Mouse (Mus musculus) intestine, embryonic 15.5 days (tissue): ENCODE measurements around the gene Ncoa4. TPM values are rescaled to one million over a fixed set of nuclear protein-coding genes. Genes with fewer than 3 reads are reported as not detected.
A peak's percentile ranks its signal among the peaks of the same experiment; 100 is the strongest.
"Not testable (repeated sequence)": the region's sequence is repeated elsewhere in the genome, so short reads cannot be mapped to it uniquely, and the experiment has no call there.

Experiments
- ATAC-seq: fragments of 200-750 bp; cut with Nextera tagmentation; 2 replicates; pipeline ENCODE4 v1.8.0; 2017; ENCODE audit warnings: moderate TSS enrichment, moderate library complexity
- H3K27ac ChIP-seq: fragments of 300-500 bp; sonication (generic); 2 replicates; pipeline ENCODE4 v1.5.1; 2015; ENCODE audit warnings: mild to moderate bottlenecking, inconsistent platforms
- H3K27me3 ChIP-seq: fragments of 300-500 bp; sonication (generic); replicated peaks from 2 replicates; pipeline ENCODE4 v1.6.1; 2015; ENCODE audit warnings: inconsistent platforms
- H3K36me3 ChIP-seq: fragments of 300-500 bp; sonication (generic); 2 replicates; pipeline ENCODE4 v1.6.1; 2015; ENCODE audit warnings: inconsistent platforms
- H3K4me1 ChIP-seq: fragments of 300-500 bp; sonication (generic); replicated peaks from 2 replicates; pipeline ENCODE4 v1.6.1; 2015; ENCODE audit warnings: inconsistent platforms
- H3K4me2 ChIP-seq: fragments of 300-500 bp; sonication (generic); replicated peaks from 2 replicates; pipeline ENCODE4 v1.6.1; 2015; ENCODE audit warnings: mild to moderate bottlenecking, inconsistent platforms
- H3K4me3 ChIP-seq: fragments of 300-500 bp; sonication (generic); replicated peaks from 2 replicates; pipeline ENCODE4 v1.5.1; 2015; ENCODE audit warnings: inconsistent platforms
- H3K9ac ChIP-seq: fragments of 300-500 bp; sonication (generic); 2 replicates; pipeline ENCODE4 v1.6.1; 2015; ENCODE audit warnings: inconsistent platforms
- H3K9me3 ChIP-seq: fragments of 300-500 bp; sonication (generic); 2 replicates; pipeline ENCODE4 v1.6.1; 2016; ENCODE audit warnings: inconsistent platforms
- WGBS: fragments of 180-500 bp; shearing (Covaris S2); methylation state at CpG from one replicate; pipeline ENCODE4 v1.1.7; 2015; 5-methylcytosine and 5-hydroxymethylcytosine counted together
- polyA plus RNA-seq: library from polyadenylated mRNA; unstranded; fragments of >200 nt; fragmentation: Nextera tagmentation; extraction: Ambion mirVana; gene quantifications from 2 replicates; pipeline ENCODE4 v1.2.1, GENCODE M21; 2015

The Ncoa4 gene
- polyA plus RNA-seq, 1 experiment from 2014 or later, result 166 TPM

DNA sequence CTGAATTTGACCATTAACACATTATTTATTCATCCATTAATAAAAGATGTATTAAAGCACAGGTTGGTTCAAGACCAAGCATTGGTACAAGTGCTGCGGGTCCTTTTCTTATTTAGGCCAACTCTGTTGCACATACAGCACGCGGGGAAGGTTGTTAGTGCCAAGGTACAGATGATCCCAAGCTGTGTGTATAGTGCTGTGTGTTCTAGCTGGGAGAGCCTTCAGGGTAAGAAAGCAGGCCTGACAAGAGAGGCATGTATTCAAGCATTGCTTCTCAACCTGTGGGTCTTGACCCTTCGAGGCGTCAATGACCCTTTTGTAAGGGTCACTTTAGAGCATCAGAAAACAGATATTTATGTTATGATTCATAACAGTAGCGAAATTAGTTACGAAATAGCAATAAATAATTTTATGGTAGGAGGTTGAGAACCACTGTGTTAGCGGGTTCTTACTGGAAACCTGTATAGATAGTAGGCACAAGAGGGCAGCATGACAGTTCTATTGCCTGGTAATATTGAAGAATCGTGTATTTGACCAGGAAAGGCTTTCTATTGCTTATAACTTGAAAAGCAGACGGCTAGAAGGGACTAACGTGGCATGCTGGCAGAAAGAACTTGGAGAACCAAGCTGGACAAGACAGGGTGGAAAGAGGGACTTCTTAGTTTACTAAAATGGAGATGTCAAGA is 3.7 kb downstream of the Ncoa4 start:
- 0 out of 2 replicates have a peak overlapping the region, but pooled peaks have one; percentile 3 for H3K4me2 ChIP-seq
- H3K4me1 ChIP-seq, result peaks cover 24% of the 10 kb centered on the region
- no peaks in the 10 kb centered on the region for H3K36me3 ChIP-seq
- ATAC-seq, result no peak
- H3K9me3 ChIP-seq, result no peaks in the 10 kb centered on the region
- WGBS, result 76% methylated on average over 11 of the region's 11 CpGs
- H3K9ac ChIP-seq, result no peak overlapping the region
- H3K27ac ChIP-seq, result peak overlapping the region; percentile 46
- no peaks in the 10 kb centered on the region for H3K27me3 ChIP-seq
- H3K4me3 ChIP-seq, result no peak overlapping the region

DNA sequence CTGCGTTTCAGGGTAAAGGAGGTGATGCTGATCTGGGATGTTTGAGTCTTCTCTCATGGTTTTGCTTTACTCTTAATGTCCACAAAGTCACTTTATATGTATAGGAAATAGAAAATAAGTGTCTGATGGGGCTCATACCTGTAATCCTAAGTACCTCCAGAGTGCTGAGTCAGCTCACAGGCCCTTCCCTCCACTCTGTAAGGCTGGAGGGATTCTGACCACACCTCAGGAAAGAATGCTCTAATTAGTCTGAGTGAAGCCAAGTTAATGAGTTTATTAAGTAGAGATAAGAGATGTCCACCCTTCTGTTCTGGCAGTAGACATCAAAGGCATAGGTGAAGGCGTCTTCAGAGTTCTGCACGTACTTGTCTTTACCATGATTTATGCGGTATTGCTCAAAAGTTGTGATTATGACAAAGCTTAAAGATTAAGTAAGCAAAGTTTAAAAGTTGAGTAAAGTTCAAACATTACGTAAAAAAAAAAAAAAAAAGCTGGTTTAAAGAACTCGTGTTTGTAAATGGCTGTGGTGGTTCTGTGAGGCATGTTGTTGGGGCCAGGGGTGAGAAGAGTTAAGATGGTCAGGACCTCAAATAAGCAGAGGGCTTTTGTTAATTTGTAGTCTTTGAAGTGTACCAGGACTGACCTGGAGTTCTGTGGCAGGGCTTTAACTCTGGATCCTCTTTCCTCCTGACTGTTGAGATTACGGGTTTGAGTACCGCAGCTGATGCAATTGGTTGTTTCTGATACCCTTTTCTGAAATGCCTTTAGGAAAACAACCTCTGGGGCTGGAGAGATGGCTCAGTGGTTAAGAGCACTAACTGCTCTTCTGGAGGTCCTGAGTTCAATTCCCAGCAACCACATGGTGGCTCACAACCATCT is 4.7 kb downstream of the Ncoa4 start:
- H3K9me3 ChIP-seq, result no peaks in the 10 kb centered on the region
- no peaks in the 10 kb centered on the region for H3K36me3 ChIP-seq
- peak overlapping the region; percentile 93 for H3K4me2 ChIP-seq
- H3K27ac ChIP-seq, result peak overlapping the region; percentile 88
- H3K4me3 ChIP-seq, result no peak overlapping the region
- 59% methylated on average over 8 of the region's 8 CpGs for WGBS
- ATAC-seq, result peak; percentile 44
- no peaks in the 10 kb centered on the region for H3K27me3 ChIP-seq
- no peak overlapping the region for H3K9ac ChIP-seq
- peaks cover 21% of the 10 kb centered on the region for H3K4me1 ChIP-seq

DNA sequence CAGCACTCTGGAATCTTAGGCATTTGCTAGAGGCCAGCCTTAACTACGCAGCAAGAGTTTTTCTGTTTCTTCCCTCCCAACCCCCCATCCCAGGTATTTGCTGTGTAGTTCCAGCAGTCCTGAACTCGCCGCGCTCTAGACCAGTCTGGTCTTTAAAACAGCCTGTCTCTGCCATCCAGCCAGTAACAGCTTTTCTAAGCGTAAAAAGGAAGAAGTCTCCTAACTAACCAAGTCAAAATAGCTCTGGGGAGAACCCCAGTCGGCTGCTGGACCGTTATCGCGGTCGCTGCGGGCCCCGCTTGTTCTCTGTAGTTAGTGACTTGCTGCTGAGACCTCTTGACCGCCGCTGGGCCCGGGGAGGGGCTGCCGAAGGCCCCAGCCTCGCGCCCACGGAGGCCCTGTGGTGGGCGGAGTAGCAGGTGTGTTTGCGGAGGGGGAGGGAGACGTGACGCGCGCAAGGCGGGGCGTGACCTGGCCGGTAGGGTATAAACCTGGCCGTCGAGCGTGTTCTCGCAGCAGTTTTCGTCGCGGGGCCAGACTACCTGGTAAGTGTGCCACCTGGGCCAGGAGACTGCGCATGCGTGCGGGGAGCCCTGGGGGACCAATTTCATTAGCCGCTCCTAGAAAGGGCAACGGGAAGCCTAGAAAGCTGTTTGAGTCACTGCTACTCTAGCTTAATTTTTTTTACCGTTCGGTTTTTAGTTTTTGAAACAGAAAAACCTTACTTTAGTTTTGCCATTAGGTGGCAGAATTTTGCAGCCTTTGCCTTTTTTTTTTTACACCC is 5.8 kb downstream of the Ncoa4 start:
- Histone ChIP-seq H3K36me3 (no peaks in the 10 kb centered on the region), H3K4me1 (peaks cover 21% of the 10 kb centered on the region), H3K4me3 (peak overlapping the region; percentile 50), H3K4me2 (peak overlapping the region; percentile 93), H3K9me3 (no peaks in the 10 kb centered on the region), H3K27me3 (no peaks in the 10 kb centered on the region), H3K27ac (peak overlapping the region; percentile 88), H3K9ac (peak overlapping the region; percentile 40)
- under 1% methylated on average over 42 of the region's 42 CpGs for WGBS
- ATAC-seq, result peak; percentile 88

DNA sequence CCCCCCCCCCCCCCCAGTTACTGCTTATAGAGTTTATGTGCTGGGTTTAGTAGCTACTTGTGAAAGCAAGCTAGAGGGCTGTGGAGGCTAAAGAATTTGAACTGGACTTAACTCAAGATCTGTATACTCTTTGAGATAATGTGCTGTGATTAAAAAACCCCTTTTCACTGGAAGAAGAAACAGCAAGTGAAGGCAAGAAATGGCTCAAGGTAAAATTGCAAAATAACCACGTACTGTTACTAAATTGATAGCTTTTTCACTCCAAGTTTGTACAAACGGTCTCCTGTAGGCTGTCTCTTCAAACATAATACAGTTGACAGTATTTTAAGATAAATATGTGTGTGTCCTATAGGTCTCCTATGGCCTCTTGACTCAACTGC is 6.4 kb downstream of the Ncoa4 start:
- Histone ChIP-seq H3K27me3 (no peaks in the 10 kb centered on the region), H3K9ac (no peak overlapping the region; the same call in 1 of the 2 replicates), H3K4me1 (peaks cover 17% of the 10 kb centered on the region), H3K27ac (no peak overlapping the region), H3K36me3 (no peaks in the 10 kb centered on the region), H3K9me3 (no peaks in the 10 kb centered on the region), H3K4me3 (peak overlapping the region; percentile 50), H3K4me2 (peak overlapping the region; percentile 93)
- ATAC-seq, result no peak
- 51% methylated on average over 2 of the region's 2 CpGs for WGBS

DNA sequence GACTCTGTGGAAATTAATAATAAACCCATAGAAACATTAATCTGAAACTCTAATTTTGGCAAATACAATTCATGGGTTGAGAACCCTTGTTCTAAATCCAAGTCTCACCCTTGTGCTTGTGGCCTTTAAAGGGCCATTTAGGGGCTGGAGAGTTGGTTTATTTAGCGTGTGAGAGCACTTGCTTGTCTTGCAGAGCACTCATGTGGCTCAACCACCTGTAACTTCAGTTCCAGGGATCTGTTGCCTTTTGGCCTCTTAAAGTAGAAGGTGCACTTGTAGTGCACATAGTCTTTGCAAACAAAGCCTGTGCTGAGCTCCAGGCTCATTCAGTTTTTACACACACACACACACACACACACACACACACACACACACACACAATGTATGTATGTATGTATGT is 7.2 kb downstream of the Ncoa4 start:
- H3K4me1 ChIP-seq, result peaks cover 15% of the 10 kb centered on the region
- peak overlapping the region; percentile 93 for H3K4me2 ChIP-seq
- no peak for ATAC-seq
- peak overlapping the region; percentile 50 for H3K4me3 ChIP-seq
- H3K36me3 ChIP-seq, result no peaks in the 10 kb centered on the region
- H3K9me3 ChIP-seq, result no peaks in the 10 kb centered on the region
- no peak overlapping the region for H3K9ac ChIP-seq
- H3K27me3 ChIP-seq, result no peaks in the 10 kb centered on the region
- WGBS, result 50% methylated on average over 1 of the region's 1 CpGs
- H3K27ac ChIP-seq, result no peak overlapping the region

DNA sequence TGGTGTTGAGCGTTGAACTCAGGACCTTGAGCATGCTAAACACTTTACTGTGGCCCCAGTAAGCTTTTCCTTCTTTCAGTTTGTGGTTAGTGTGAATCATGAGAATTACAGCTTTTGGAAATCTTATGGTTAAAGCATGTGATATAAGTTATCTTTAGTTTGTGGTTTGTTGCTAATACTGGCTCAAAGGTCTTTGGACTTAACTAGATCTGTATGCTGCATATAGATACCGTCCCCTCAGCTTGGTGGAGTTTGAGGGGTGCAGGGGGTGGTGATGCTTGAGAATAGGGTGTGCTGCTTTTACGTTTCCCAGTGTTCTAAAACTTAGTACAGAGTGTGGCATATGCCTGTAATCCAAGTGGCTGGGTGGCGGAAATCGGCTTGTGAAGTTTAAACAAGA is 7.7 kb downstream of the Ncoa4 start:
- no peak overlapping the region for H3K9ac ChIP-seq
- peak overlapping the region; percentile 93; the same call in 1 of the 2 replicates for H3K4me2 ChIP-seq
- no peak overlapping the region for H3K27ac ChIP-seq
- H3K4me3 ChIP-seq, result peak overlapping the region; percentile 50
- no peaks in the 10 kb centered on the region for H3K27me3 ChIP-seq
- no peaks in the 10 kb centered on the region for H3K36me3 ChIP-seq
- WGBS, result 75% methylated on average over 5 of the region's 5 CpGs
- H3K4me1 ChIP-seq, result peaks cover 15% of the 10 kb centered on the region
- ATAC-seq, result no peak
- no peaks in the 10 kb centered on the region for H3K9me3 ChIP-seq

DNA sequence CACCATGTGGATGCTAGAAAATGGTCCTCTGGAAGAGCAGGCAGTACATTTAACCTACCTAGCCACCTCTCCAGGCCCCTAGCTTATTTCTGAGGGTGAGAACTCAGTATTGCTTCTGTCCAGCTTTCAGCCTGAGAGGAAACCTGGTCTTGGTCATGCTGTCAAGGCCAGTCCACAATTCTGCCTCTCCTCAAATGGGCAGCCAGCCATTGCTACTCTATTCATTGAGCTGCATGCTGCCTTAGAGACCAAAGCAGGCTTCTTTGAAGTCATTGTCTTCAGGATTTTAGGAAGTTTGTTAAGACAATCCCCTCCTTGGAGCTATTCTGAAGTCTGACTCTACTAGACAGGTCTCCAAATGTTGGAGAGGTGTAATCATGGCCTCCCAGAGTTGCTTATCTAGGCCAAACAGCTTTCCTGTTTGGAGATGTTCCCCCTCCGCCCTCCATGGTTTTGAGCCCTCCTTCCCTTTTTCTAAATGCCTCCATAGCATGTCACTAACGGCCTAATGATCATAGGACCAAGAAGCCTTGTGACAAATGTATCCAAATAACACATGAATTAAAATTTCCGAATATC is 9.1 kb downstream of the Ncoa4 start:
- H3K4me3 ChIP-seq, result no peak overlapping the region
- H3K4me2 ChIP-seq, result 0 out of 2 replicates have a peak overlapping the region, but pooled peaks have one; percentile 14
- no peaks in the 10 kb centered on the region for H3K9me3 ChIP-seq
- H3K4me1 ChIP-seq, result peaks cover 15% of the 10 kb centered on the region
- H3K36me3 ChIP-seq, result peaks cover 5% of the 10 kb centered on the region; the same call in 1 of the 2 replicates
- H3K27me3 ChIP-seq, result no peaks in the 10 kb centered on the region
- no peak overlapping the region for H3K27ac ChIP-seq
- ATAC-seq, result no peak
- WGBS, result 79% methylated on average over 3 of the region's 3 CpGs
- no peak overlapping the region for H3K9ac ChIP-seq

DNA sequence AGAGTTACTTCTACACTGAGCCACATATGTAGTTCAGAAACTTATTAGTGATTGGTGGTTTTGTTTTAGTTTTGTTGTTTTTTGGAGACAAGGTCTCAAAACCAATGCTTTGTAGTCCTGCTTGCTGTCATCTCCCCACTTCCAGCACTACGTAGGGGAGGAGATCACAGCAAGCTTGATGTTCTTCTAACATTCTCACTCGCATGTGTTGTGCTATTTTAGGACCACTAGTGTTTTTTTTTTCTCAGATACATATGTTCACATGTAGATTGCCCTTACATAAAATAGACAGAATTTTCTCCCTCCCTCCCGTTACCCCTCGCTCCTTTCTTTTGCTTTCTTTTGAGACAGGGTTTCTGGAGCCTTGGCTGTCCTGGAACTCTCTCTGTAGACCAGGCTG is 10.5 kb downstream of the Ncoa4 start:
- peaks cover 6% of the 10 kb centered on the region; the same call in 1 of the 2 replicates for H3K36me3 ChIP-seq
- H3K4me2 ChIP-seq, result no peak overlapping the region
- no peaks in the 10 kb centered on the region for H3K9me3 ChIP-seq
- WGBS, result 91% methylated on average over 4 of the region's 4 CpGs
- no peak for ATAC-seq
- no peaks in the 10 kb centered on the region for H3K27me3 ChIP-seq
- H3K4me3 ChIP-seq, result no peak overlapping the region
- H3K27ac ChIP-seq, result no peak overlapping the region
- H3K9ac ChIP-seq, result no peak overlapping the region
- peaks cover 9% of the 10 kb centered on the region; the same call in 1 of the 2 replicates for H3K4me1 ChIP-seq

DNA sequence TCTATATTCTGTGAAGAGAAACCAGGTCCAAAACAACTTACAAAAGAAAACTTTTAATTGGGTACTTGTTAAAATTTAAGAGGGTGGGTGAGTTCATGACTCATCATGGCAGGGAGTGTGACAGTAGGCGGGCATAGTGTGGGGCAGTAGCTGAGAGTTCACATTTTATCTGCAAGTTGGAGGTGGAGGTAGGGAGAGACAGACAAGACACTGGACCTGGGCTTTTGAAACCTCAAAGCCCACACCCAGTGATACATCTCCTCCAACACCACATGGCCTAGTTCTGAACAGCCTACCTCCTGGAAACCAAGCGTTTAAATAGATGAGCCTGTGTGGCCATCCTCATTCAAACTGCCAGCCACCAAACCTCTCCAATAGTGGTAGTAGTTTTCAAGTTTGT is 15.6 kb downstream of the Ncoa4 start:
- Histone ChIP-seq H3K4me1 (no peaks in the 10 kb centered on the region), H3K4me3 (no peak overlapping the region), H3K4me2 (no peak overlapping the region), H3K36me3 (peaks cover 16% of the 10 kb centered on the region), H3K27me3 (no peaks in the 10 kb centered on the region), H3K27ac (no peak overlapping the region), H3K9me3 (no peaks in the 10 kb centered on the region), H3K9ac (no peak overlapping the region)
- 92% methylated on average over 2 of the region's 2 CpGs for WGBS
- no peak for ATAC-seq

DNA sequence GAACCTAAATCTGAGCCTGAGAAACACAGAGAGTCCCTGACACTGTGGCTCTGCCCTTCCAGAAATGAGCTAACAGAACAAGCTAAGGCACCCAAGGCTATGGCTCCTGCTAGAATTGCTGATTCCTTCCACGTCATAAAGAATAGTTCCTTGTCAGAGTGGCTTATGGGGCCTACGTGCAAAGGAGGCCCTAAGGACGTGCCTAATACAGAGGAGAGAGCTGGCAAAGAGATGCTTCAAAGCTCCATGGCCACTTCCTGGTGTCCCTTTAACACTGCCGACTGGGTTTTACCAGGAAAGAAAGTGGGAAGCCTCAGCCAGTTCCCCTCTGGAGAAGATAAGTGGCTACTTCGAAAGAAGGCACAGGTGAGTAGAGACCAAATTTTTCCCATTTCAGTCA is 16.9 kb downstream of the Ncoa4 start:
- ATAC-seq, result not testable (repeated sequence)
- 78% methylated on average over 5 of the region's 5 CpGs for WGBS

DNA sequence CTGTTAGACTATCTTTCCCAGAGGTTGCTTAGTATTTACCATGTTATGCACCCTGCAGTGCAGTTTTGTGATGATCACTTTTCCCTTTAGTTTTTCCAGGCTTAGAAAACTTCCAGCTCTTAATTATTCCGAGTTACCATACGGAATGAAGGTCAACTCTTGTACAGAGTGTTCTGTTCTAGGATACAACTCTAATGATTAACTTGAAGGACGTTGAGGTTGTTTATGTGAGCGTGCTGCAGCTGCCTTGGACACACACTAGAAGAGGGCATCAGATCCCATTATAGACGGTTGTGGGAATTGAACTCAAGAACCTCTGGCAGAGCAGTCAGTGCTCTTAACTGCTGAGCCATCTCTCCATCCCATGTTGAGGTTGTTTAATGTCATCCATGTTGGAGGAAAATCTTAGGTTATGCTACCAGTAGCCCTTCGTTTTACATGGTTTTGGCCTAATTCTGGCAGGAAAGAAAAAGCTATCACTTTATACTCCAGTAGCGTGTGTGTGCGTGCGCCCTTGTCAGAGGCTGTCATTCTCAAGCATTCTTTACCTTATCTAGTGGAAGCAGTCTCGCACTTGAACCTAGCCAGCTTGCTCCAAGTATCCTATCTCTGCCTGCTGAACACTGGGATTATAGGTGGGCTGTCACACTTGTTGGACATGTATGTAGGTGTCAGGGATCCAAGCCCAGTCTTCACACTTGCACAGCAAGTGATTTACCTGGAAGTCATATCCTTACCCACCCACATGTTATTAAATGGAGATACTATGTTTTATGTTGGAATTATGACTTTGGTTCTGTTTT is 19.9 kb downstream of the Ncoa4 start:
- no peak overlapping the region for H3K27ac ChIP-seq
- peaks cover 23% of the 10 kb centered on the region for H3K36me3 ChIP-seq
- ATAC-seq, result peak; percentile 41; the same call in 1 of the 2 replicates
- H3K9ac ChIP-seq, result no peak overlapping the region
- no peak overlapping the region for H3K4me3 ChIP-seq
- no peaks in the 10 kb centered on the region for H3K4me1 ChIP-seq
- 81% methylated on average over 10 of the region's 10 CpGs for WGBS
- H3K4me2 ChIP-seq, result no peak overlapping the region
- no peaks in the 10 kb centered on the region for H3K27me3 ChIP-seq
- H3K9me3 ChIP-seq, result no peaks in the 10 kb centered on the region

More for the DNA sequence above, 16.9 kb downstream of the Ncoa4 start:
- not testable (repeated sequence) for H3K4me3 ChIP-seq, H3K4me2 ChIP-seq, H3K4me1 ChIP-seq, H3K27me3 ChIP-seq, H3K27ac ChIP-seq, H3K9me3 ChIP-seq, H3K9ac ChIP-seq
- peaks cover 19% of the 10 kb centered on the region for H3K36me3 ChIP-seq
